12 mouse cellular contexts compared by ENCODE assay signal in the genomic region with DNA sequence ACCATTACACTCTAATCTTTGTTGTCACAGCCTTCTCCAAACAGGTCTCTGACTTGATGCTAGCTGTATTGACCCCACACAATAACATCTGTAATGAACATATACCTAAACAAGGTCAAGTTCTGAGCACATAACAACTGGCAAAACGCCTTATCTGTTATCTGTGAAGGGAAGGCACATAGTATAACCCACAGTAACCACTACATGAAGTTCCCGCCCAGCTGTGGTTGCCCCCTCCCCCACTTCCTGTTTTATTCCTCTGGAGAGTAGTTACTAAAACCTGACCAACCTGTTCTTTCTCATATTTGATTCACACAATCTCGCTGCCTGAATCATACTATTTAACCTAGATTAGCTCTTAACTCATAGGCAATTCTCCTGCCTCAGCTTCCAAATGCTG.
DNase-seq lines count a peak whose midpoint lies in the region; ATAC-seq lines count a peak whose summit lies in the region.
"Had no signal": no experiment of that assay in that cellular context is flagged by ENCODE, and none has a peak within 500 bp of the region (broad histone marks: within the 10 kb centered on the region; RNA-seq: fewer than 3 reads in every experiment).

No protein-coding gene starts in this region.

- WGBS in liver, embryonic 16.5 days (ENCODE audit: insufficient replicate concordance), result 18% methylated on average over 3 of the region's 3 CpGs

- no peak overlapping the region for H3K9ac ChIP-seq in liver, embryonic 16.5 days (ENCODE audit: low read depth, low read length)
- H3K9ac ChIP-seq: intestine, embryonic 15.5 days; lung, embryonic 14.5 days had no signal

- no peaks in the 10 kb centered on the region for H3K4me1 ChIP-seq in liver, embryonic 16.5 days (ENCODE audit: control insufficient read depth, low read depth, low read length)
- H3K4me1 ChIP-seq: forebrain, embryonic 10.5 days; intestine, embryonic 15.5 days had no signal

- H3K27me3 ChIP-seq in liver, embryonic 16.5 days (ENCODE audit: control insufficient read depth, insufficient read depth, low read depth, low read length), result no peaks in the 10 kb centered on the region
- H3K27me3 ChIP-seq: intestine, embryonic 15.5 days had no signal

- H3K9me3 ChIP-seq in liver, embryonic 16.5 days (replicated peaks; ENCODE audit: control insufficient read depth, low read length), result no peaks in the 10 kb centered on the region
- H3K9me3 ChIP-seq: forebrain, embryonic 10.5 days; intestine, embryonic 15.5 days had no signal

- peak; percentile 39; the same call in 1 of the 2 replicates for ATAC-seq in liver, embryonic 16.5 days (ENCODE audit: low read depth)
- ATAC-seq: intestine, embryonic 15.5 days; midbrain, embryonic 16.5 days had no signal

- no peak overlapping the region for H3K27ac ChIP-seq in liver, embryonic 16.5 days (ENCODE audit: low read length)
- H3K27ac ChIP-seq: forebrain, embryonic 10.5 days; intestine, embryonic 15.5 days had no signal

- DNase-seq in CD4-positive helper T cell, adult 2 months (ENCODE audit: low read depth, low spot score), result peak; percentile 80
- DNase-seq in T-cell, adult 2 months (ENCODE audit: low spot score), result peak; percentile 65
- DNase-seq in thymus, adult 18-20 months, result peak; percentile 14 to 41
- DNase-seq in adrenal gland, adult 8-10 months, result no peak
- no peak for DNase-seq in c-Kit-positive CD71-positive TER-119-positive erythroid progenitor cells, embryonic 14.5 days (ENCODE audit: low spot score)
- no peak for DNase-seq in urinary bladder, adult 2 months (ENCODE audit: low spot score)
- DNase-seq: gastrocnemius, postnatal 10 days; lung, embryonic 14.5 days had no signal

- no peaks in the 10 kb centered on the region for H3K36me3 ChIP-seq in liver, embryonic 16.5 days (ENCODE audit: control insufficient read depth, insufficient read depth)
- H3K36me3 ChIP-seq: forebrain, embryonic 10.5 days; intestine, embryonic 15.5 days had no signal

- H3K4me3 ChIP-seq in liver, embryonic 16.5 days (ENCODE audit: low read depth, low read length), result no peak overlapping the region
- H3K4me3 ChIP-seq: forebrain, embryonic 10.5 days; intestine, embryonic 15.5 days had no signal

- no peak overlapping the region for H3K4me2 ChIP-seq in liver, embryonic 16.5 days (ENCODE audit: low read depth, low read length)
- H3K4me2 ChIP-seq: intestine, embryonic 15.5 days; lung, embryonic 14.5 days had no signal

Comparison
In these comparisons a context has a peak if more than half of its experiments do, and no peak if none do; other contexts are left out.
1. DNase-seq: peak in CD4-positive helper T cell, adult 2 months (single experiment), T-cell, adult 2 months (single experiment) and thymus, adult 18-20 months (2 of 2); none in adrenal gland, adult 8-10 months (single experiment), c-Kit-positive CD71-positive TER-119-positive erythroid progenitor cells, embryonic 14.5 days (single experiment) and urinary bladder, adult 2 months (single experiment).